Mouse (Mus musculus) B cell, adult (primary cell): Measurements from ENCODE around the gene Olfr775. TPM values are rescaled to one million over a fixed set of nuclear protein-coding genes. Genes with fewer than 3 reads are reported as not detected.

Experiments used
- total RNA-seq: library from RNA; stranded (reverse); gene quantifications from 4 replicates; pipeline ENCODE4 v1.2.4, GENCODE M21; 2023; ENCODE audit not compliant: inconsistent age

The Olfr775 gene
- total RNA-seq, result 0.24 TPM in 1 of 4 replicates, not detected in the others

DNA sequence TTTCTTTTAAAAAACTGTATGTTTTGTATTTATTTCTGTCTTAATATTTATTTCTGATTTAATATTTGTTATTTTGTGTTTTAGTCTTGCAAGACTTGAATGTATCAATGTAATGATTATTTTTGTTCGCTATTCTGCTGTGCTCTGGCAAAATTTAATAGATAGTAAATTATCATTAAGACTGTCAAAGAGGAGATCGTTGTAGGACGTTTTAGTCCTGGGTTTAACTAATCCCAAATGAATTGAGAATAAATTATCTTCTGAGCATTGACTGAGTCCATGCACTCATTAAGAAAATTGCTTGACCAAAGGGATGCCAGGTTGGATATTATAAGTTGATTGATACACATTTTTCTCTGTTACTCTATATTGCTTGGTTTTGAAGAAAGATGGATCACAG lies at the start of gene Olfr775:
Gene Olfr775 (plus strand): TSS at position 301 of the 400 bp plus-strand sequence.

DNA sequence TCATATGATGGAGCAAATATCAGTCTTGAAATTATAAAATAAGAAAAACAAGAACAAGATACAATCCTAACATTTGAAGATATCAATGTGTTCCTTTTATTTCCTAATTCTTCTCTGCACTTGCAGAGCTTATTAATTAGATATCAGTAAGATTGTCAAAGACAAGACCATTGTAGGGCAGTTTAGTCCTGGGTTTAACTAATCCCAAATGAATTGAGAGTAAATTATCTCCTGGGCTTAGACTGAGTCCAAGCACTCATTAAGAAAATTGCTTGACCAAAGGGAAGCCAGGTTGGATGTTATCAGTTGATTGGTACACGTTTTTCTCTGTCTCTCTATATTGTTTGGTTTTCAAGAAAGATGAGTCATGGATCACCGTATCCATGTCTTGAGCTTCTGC lies 12.3 kb upstream of the Olfr775 start, which contains the start of gene Olfr774:
Gene Olfr774 (plus strand): TSS at position 301 of the 400 bp plus-strand sequence.

DNA sequence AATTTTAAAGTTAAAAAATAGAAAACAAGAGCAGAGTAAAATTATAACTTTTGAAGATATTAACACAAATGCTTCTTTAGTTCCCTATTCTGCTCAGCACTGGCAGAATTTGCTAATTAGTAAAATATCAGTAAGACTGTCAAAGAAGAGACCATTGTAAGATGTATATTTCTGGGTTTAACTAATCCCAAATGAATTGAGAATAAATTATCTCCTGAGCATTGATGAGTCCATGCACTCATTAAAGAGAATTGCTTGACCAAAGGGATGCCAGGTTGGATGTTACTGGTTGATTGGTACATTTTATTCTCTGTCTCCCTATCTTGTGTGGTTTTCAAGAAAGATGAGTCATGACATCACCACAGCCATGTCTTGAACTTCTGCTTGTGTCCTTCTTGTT lies 10.6 kb downstream of the Olfr775 start, which contains the start of gene Olfr776:
Gene Olfr776 (plus strand): TSS at position 301 of the 400 bp plus-strand sequence.

DNA sequence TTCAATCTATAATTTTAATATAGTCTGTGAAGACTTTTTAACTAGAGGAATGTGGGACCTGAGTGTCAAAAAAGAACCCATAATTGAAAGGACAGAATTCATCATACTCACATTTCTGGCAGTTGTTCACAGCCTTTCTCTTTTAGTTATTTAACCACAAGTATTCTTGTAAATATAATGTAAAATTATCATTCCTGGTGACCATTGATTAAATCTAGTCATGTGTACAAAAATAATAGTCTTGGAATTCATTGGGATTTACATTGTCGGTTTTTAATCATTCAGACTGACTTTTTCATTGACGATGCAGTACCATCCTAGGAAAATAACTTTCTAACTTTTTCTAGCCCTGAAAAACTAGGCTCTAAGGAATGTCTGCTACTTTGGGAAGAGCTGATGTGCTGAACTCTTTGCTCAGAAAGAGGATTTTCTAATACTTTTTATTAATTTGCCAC lies 22.9 kb downstream of the Olfr775 start, which contains the start of gene Olfr777:
Gene Olfr777 (minus strand): TSS at position 405 of the 455 bp plus-strand sequence.

Other genes with a start within 250 kb of the Olfr775 start
- not detected in 4 replicates for gene Olfr763, start 237.6 kb upstream of the Olfr775 start, total RNA-seq
- gene Olfr764-ps1, start 208.5 kb upstream of the Olfr775 start, total RNA-seq, result not detected in 4 replicates
- not detected in 4 replicates for gene Olfr765, start 198.4 kb upstream of the Olfr775 start, total RNA-seq
- not detected in 4 replicates for gene Olfr766-ps1, start 179.4 kb upstream of the Olfr775 start, total RNA-seq
- gene Olfr767, start 165.5 kb upstream of the Olfr775 start, total RNA-seq, result not detected in 4 replicates
- not detected in 4 replicates for gene Olfr768, start 149.0 kb upstream of the Olfr775 start, total RNA-seq
- not detected in 4 replicates for gene Olfr769, start 130.6 kb upstream of the Olfr775 start, total RNA-seq
- not detected in 4 replicates for gene Olfr770, start 109.4 kb upstream of the Olfr775 start, total RNA-seq
- gene Olfr771, start 83.7 kb upstream of the Olfr775 start, total RNA-seq, result not detected in 4 replicates
- not detected in 4 replicates for gene Olfr772, start 70.5 kb upstream of the Olfr775 start, total RNA-seq
- gene Olfr773, start 61.0 kb upstream of the Olfr775 start, total RNA-seq, result not detected in 4 replicates
- gene Olfr774, start 12.2 kb upstream of the Olfr775 start, total RNA-seq, result not detected in 4 replicates
- not detected in 4 replicates for gene Olfr776, start 10.7 kb downstream of the Olfr775 start, total RNA-seq
- not detected in 4 replicates for gene Olfr777, start 23.1 kb downstream of the Olfr775 start, total RNA-seq
- not detected in 4 replicates for gene Olfr780, start 69.7 kb downstream of the Olfr775 start, total RNA-seq
- not detected in 4 replicates for gene Olfr781, start 80.4 kb downstream of the Olfr775 start, total RNA-seq
- not detected in 4 replicates for gene Olfr782, start 100.4 kb downstream of the Olfr775 start, total RNA-seq
- 0.15 to 0.16 TPM in 2 of 4 replicates, not detected in the others for gene Olfr784, start 135.7 kb downstream of the Olfr775 start, total RNA-seq
- gene Olfr785, start 157.0 kb downstream of the Olfr775 start, total RNA-seq, result not detected in 4 replicates
- gene Olfr786, start 178.9 kb downstream of the Olfr775 start, total RNA-seq, result not detected in 4 replicates
- gene Olfr787, start 213.4 kb downstream of the Olfr775 start, total RNA-seq, result not detected in 4 replicates
- not detected in 4 replicates for gene Olfr788, start 222.6 kb downstream of the Olfr775 start, total RNA-seq
- not detected in 4 replicates for gene Olfr789, start 236.3 kb downstream of the Olfr775 start, total RNA-seq